Mouse (Mus musculus) heart, adult 9 months (tissue): ENCODE measurements at regions not wholly inside any gene's neighbourhood (a gene's known extent, or its start where the extent isn't known, plus 50 kb on each side); places are given as distances from the start of the nearest gene placed in this dataset.

Experiments
- DNase-seq, 2 experiments: peaks; one replicate each; pipeline ENCODE4 v3.0.0; 2022; ENCODE audit warnings: low spot score in 2 of 2

DNA sequence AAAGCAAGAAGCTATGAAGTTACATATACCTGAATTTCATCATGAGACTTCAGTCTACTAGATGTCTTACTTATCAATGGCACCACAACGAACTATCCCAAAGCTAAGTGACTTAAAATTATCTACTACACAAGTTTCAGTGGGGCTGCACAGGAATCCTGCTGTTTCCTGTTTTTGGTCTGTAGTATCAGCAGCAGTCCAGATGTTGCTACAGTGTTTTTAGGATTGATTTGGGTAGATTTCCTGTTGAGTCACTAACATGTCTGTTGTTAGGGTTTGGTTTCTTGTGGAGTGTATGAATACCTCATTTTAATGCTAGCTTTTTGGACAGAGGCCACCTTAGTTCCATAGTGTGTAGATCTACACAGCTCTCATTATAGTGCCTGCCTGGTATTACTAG is 120.8 kb upstream of the Thumpd2 start:
- DNase-seq, result no peak

- DNase-seq, result no peak
These were observed 116.0 kb upstream of the Thumpd2 start for GRCm38 (mm10) chr17:81180813-81181424.

DNA sequence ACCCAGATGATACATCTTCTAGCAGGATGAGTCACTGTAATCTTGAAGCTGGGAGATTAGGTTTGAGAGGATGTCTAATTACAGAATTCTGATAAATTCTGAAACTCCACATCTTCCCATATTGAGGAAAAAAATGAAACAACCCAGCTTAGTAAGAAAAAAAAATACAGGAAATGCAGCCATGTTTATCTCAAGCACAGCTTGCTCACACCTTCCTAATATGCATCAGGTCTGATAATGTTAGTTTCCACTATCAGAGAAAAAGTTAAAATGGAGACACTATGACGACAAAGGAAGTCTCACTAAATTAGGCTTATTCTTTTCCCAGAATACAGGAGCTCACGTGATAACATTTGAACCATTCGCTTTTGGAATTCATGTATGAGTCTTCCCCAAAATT is 111.4 kb upstream of the Thumpd2 start:
- DNase-seq, result no peak

DNA sequence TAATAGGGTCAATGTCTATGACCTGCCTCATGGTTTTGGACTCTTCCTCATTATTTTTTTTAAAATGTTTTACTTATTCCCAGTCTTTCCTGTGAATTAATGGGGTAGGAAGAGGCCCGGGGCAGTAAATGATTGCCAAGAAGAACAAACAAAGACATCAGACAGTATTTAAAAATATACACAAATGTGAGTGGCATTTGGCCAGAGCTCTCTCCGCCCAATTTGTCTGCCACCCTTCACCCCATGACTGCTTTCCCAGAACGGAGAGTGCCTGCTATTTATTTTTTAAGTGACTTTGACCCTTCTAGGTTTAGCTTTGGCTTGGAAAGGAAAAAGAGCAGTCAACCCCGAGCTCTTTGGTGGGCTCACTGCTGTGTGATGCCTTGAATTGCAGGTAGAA is 111.0 kb upstream of the Thumpd2 start:
- DNase-seq, result no peak

GRCm38 (mm10) chr17:81172943-81173342 is 108.1 kb upstream of the Thumpd2 start:
- no peak for DNase-seq

GRCm38 (mm10) chr17:81169118-81169517 is 104.2 kb upstream of the Thumpd2 start:
- no peak for DNase-seq

DNA sequence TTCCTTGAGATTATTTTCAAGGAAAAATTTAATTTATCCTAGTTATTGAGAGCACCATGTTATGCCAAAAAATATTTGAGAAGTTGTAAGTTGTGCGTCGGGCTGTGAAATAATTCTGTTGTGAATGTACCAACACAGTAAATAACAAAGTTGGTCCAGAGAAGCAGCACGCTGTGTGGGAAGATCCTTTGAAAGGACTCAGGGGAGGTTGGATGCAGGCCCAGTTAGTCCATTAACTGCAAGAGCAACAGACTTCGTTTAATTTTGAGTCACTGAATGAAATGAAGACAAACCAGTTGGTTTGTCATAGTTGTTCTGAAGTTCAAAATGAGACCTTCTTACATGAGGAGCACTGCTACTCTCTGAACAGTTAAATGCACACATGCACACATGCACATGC is 85.8 kb upstream of the Thumpd2 start:
- no peak for DNase-seq

- DNase-seq, result no peak
These were observed 69.8 kb upstream of the Thumpd2 start for GRCm38 (mm10) chr17:81134702-81135101.

DNA sequence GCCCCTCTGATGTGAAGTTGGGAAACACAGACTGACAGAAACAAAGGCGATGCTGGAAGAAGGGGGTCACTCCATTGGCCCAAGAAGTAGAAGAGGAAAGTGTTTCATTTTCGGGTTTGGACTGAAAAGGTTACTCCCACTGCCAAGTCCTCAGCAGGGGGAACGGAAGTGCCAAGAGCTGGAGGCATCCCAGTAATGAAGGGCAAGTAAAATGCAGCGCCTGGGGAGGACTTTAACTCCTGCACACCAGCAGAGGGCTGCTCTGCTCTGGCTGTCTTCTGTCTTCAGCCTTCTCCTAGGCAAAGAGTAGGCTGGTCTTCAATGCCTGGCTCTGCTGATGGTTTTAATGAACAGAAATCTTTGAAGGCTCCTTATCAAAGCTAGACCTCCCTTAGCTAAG is 68.3 kb upstream of the Thumpd2 start:
- DNase-seq, result no peak
